Mouse (Mus musculus) NIH3T3 (cell line): ENCODE measurements around the gene Ros1.
A peak's percentile ranks its signal among the peaks of the same experiment; 100 is the strongest.

ENCODE experiments used
- DNase-seq: peaks from one replicate; pipeline ENCODE4 v3.0.0-alpha.2; 2012; ENCODE audit warnings: low read depth

The Ros1 gene

DNA sequence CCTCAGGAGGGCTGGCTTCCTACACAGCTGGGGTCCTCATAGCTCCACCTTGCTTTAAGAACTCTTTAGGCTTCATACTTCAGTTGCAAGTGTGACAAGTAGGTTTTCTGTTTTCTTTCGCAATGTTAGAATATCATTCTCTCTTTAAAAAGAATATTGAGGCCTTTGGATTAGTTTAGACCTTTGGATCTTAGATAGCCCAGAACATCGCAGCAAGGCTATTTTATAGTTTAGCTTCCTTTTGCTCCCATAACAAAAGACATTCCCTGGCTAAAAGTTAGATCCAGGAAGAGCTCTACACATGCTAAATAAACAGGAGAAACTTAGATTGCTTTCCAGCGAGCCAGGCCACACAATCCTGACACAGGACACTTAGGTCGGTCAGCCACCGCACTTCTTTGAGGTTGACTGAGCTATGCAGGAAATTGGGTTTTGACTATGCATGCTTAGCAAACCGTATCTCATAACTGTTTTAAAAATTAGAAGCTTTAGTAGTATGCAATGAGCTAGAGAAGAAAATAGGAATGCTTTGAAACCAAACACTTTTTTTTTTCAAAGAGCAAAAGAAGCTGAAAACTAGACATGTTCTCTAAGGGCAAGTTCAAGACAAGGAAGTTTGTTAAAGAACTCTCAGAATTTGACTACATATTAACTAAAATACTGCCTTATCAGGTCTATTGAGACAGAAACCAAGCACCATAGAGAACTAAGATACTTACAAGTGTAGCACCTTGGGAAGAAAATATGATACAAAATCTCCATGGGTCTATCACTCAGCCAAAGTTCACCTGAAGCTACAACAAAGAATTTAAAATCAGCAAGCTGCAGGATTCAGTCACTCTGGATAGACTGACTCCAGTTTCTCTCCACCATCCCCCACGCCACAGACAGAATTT is at the start of gene Ros1:
Gene Ros1, minus strand, starts transcription at position 288 of the 896 bp plus-strand sequence.
- no peak for DNase-seq

DNA sequence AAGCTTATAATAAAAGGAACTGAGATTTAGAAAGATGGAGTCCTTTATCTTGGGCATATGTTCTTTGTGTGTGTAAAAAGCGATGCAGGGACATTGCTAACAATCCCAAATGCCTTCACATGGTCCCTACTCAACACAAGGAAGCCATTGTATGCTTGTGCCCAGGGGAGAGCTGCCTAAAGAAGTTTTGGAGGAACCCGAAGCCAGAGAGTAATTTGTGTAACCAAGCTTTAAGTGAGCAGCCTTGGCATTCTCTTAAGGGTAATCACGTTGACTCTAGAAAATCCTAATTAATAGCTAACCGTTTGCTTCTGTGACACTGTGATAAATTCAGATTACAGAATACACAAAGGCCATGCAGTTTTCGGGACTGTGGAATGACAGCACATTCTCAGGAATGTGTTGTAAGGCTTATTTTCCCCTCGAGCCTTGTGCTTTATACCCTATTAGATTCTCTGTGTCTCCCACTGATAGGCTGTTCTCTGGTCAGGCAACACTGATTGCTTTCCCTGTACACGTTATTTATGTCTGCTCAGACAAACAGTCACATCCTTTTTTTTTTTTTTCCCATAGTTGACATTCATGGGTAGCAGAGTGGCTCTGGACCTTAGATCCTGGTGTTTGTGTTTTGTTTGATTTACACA is 47.8 kb upstream of the Ros1 start:
- DNase-seq, result no peak

DNA sequence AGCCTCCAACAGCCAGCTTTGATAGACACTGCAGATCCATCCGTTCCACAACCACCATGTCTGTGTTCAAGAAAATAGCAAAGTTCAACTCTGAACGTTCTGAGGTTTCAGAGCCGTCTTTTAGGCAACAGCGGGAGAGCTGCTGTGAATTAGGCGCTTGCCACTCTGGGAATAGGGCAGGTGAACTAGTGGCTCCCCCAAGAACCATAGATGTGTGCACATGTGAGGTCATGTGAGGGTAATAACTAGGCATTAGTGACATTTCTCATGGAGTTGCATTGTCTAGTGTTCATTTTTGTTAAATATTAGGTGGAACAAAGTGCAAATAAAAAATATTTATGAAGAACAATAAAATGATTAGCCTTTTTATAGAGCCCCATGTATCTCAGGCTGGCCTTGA is 47.0 kb upstream of the Ros1 start:
- no peak for DNase-seq

DNA sequence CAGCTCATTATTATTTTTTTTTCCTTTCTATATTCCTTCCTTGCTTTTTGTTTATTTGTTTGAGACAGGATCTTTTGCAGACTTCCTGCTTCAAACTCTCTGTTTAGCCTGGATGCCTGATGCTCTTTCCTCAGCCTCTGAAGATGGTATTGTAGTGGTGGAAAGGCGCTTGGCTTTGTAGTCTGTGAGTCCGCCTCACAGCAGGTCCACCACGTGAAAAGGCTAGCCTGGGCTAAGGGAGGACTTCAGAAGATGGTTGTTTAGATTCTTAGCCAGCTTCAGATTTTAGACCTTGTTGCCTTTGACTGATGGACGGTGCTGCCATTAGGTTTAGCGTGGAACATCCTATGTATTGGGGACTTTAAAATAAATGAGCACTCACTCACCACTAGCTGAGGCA is 40.4 kb upstream of the Ros1 start:
- DNase-seq, result no peak

DNA sequence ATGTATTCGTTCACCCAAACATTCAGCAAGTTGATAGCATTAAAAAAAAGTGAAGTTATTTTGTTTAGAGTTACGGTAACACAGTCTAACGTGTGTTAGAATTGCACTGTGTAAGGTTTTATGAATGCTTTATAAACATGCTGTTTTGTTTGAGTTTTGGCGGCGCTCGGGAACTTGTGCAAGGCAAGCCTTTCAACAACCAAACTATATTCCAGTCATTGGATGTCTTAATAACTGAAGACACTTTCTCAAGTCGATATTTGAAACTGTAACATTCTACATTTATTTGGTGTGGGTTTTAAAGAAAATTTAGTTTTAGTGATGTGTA is 39.6 kb upstream of the Ros1 start:
- DNase-seq, result peak; percentile 63

DNA sequence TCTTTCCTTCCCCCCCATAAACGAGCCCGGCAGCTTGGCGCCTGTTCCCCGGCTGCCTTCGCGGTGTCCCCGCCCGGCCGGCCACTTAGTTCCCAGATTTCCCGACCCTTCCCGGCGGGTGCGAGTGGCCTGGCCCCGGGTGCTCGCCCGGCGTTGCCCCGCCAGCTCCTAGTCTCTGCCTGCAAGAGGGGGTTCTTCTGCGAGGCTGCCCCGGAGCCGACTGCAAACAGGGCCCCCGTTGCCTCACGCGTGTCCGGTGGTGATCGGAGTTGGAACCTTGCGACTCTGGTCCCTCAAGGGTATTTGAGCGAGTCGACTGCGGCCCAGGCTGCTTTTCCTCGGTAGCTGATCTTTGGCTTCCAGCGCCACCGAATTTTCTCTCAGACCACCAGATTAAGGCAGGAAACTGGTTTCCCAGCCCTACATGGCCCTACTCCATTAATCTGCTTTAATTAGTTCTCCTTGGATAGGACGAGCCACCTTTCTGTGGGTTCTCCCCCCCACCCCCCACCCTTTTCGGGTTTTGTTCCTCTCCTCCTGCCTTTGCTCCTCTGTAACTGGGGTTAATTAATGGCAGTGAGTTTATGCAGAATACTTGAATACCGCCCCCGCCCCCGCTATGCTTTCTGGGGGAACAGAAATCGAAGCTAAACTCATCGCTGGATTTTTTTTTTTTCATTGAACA is 39.1 kb upstream of the Ros1 start:
- DNase-seq, result no peak

DNA sequence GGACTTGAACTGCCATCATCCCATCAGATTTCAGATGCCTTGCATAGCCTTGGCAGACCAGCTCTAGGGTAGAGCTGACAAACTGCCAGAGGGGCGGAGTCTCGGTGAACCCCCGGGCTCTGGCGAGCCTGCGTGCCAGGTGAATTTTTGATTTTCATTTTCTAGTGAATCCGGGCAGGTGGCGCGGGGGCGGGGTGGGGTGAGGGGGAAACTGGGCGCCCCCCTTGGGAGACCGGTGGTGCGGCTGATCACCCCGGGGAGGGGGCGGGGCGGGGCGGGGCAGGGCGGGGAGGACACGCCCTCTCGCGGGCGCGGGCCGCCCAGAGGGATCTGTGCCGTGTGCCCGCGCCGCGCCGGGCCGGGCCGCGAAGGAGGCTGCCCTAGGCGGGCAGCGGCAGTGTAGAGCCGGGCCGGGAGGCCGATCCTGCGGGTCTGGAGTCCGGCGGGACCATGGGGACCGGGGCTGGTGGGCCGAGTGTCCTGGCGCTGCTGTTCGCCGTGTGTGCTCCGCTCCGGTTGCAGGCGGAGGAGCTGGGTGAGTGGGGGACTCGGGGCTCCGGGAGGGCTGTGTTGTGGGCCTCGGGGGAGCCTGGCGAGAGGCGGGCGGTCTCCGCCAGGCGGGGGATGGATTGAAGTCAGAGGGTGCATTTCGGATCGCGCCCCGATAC is 38.4 kb upstream of the Ros1 start, which contains the start of gene Dcbld1:
Gene Dcbld1, plus strand, starts transcription at position 319 of the 668 bp plus-strand sequence.
- peak; percentile 82 for DNase-seq

DNA sequence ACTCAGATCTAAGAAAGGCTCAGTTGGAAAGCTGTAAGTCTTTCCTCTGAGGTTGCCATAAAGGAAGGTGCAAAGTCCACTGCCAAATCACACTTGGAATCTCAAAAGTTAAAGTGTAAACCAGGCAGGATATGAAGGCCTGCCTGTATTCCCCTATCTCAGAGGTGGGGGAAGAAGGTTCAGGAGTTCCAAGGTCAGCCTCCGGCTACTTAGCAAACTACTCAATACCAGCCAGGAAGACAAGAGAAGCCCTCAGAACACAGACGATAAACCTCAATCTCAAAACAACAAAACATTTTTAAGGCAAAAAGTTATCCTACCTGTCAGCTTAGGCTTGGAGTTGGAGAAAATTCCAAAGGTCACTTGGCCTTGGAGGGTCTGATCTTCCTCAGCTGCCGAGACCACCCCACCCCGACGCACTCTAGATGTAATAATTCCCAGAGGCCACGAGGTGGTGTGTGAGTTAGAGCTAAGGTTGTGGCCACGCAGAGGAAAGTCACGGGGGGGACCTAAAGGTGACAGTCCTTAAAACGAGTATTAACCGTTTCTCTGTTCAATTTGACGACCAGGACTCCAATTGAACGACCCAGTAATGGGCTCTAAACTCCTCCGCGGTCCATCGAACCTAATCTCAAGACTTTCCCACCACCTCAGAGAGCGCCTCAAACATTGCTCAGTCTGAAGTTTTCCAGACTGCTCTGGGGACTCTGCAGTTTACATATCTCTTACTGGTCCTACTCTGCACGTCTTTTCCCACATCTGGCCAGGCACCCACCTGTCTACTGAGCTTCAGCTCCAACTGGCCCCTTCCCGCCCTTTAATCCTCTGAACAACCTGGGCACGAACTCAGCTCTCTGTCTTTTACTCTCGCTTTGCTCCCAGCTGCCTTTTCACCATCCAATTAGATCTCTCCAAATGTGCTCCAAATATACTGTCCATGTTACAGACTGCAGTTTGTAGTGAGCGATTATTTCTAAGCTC is 37.4 kb upstream of the Ros1 start:
- DNase-seq, result no peak

DNA sequence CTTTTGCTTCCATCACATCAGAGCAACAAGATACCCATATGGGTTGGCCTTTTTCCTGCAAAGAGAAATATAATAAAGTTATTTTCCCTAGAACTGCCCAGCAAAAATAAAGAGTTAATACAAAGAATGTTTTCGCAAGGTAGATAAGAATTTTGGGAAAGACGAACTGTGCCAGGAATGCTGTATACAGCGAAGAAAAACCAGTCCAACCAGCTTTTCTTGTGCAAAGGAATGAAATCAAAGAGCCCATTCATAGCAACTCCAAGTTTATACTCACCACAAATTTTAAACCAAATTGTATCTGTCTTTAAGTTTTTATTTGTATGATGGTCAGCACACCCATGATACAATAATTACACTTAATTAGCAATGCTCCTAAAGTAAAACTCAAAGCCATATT is 24.6 kb upstream of the Ros1 start:
- DNase-seq, result no peak

DNA sequence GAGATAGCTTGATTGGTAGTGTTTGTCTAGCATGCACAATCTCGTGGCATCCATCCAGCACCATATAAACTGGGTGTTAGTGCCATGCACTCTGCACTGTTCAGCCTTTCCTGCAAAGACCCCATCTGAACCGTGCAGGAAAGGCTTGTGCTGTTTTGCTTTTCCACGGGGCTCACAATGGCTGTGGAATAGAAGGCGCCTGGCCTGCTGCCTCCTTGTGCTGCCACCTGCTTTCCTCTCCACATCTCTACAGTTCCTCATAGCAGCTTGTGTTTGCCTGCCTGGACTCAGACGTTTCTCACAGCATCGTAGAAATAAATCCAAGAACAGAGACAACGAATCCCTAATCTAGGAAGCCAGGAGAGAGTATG is 22.5 kb upstream of the Ros1 start:
- no peak for DNase-seq

DNA sequence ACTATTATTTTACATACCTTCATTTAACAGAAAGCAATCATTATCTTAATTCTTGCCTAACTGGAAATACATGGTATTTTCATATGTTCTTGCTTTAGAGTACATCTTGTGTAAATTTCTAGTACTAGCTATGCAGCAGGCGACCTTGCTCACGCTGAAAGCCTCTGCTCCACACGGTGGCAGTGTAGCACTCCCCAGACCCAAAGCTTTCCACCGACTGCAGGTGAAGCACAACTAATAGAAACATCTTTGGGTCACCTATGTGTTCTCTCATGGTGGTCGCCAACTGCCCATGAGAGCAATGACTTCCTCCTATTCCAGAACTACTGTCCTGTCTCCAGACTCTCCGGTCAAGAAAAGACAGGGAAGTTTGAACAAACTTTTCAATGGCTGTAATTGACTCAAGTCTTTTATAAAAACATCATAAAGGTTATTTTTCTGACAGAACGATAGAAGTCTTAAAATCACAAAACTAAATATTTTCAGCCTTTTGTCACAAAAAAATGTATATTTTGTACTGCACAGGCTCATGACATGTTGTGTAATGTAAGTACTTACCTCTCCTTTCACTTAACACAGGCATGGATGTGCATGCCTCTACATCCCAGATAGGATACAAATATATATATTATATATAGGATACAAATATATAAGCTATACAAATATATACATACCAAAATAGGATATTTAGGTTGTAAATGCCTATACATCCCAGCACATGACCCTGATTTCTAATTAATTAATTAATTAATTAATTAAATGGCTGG is 21.9 kb upstream of the Ros1 start:
- DNase-seq, result peak; percentile 76

DNA sequence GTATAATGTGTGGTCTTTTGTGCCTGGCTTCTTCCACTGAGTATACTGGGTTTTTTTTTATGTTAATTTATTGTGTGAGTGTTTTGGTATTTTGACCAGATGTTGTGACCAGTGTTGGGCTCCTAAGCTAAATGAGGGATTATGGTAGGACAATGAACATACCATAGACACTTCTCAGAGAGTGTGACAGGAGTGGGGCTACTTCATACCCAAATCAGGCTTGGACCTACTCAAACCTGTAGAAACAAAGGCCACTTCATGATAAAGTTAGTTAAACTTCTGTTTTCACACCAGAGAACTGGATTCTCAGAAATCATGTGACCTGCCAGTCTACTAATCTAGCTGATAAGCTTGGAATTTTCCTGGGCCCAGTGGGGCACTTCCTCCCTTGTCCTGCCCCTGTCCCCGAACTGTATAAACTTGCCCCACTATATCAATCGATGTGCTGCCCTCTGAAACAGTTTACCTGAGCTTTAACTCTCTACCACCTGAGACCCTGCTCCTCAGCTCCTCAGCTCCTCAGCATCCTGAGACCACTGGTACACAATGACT is 20.3 kb upstream of the Ros1 start:
- DNase-seq, result no peak

DNA sequence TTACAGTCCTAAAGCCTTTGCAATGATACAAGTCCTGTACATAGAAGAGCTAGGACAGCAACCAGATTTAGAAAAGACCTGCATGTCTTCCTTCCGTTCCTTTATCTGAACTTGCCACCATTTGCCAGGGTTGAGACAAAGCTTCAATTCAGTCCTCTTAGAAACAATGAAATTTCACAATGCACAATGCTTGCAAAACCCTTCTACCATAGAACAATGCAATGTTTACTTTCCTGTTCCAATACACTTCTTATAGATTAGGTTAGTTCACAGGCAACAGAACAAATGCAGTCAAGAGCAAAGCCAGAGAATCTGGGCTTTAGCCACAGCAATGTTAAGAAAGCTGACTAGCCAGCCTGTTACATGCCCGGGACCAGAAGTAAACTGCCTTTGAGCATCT is 9.0 kb upstream of the Ros1 start:
- no peak for DNase-seq

DNA sequence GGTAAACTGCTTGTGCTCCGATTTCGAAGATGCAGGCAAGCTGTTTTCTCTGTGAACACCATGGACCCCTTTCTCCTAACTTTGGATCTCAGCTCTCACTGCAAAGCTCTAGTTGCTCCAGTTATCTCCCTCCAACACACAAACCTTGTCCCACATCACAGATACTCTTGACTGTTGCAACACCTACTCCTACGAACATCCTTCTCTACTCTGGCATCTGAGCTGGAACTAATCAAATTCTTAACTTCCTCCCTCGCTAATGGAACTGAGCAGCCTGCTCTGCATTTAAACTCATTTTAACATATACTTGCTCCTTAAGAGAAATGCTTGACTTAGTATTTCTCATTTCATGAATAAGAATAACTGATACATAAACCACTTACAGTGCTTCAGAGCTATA is 9.1 kb downstream of the Ros1 start:
- DNase-seq, result no peak

DNA sequence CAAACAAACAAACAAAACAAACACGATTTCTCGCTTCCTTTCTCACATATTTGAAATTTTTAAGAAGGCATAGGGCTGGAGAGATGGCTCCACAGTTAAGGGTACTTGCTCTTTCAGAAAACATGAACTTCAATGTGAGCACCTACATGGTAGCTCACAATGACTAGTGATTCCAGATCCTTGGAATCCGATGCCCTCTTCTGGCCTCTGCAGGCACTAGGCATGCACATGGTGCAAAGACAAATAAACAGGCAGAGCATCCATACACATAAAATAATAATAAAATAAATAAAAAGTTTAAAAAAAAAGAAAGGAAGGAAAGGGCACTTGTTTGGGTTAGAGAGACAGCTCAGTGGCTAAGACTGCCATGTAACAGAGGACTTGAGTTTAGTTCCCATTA is 12.2 kb downstream of the Ros1 start:
- peak; percentile 24 for DNase-seq

DNA sequence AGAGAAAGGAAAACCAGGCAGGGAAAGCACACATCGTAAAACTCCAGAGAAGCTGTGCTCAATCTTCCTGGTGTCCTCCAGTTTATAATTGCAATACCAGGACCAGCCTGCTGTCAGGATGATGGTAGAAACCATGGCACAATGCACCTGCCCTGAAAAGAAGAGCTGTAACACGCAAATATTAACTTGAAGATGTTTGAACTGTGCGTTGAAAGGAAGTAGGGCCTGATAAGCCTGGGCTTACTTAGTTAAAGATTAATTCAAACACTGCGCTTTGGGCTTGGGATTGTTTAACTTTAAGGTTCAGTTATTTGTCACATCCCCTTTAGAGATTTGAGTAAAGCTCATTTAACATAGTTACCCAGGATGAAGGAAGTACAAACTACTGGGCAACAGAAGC is 20.7 kb downstream of the Ros1 start:
- DNase-seq, result no peak

DNA sequence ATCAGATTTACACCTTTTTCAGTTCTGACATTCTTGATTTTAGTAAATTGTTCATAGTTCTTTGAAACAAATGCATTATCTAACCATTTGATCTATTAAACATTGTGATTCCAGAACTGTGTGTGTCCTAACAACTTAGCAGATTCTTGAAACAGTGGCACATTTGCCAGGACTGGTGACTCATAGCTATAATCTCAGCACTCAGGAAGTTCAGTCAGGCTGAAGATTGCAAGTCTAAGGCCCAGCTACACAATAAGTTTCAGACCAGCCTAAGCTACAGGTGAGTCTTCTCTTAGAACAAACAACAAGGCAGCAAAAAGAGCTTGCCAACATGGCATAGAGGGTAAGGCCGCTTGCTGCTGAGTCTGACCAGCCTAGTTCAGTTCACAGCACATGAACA is 24.6 kb downstream of the Ros1 start:
- DNase-seq, result peak; percentile 32

DNA sequence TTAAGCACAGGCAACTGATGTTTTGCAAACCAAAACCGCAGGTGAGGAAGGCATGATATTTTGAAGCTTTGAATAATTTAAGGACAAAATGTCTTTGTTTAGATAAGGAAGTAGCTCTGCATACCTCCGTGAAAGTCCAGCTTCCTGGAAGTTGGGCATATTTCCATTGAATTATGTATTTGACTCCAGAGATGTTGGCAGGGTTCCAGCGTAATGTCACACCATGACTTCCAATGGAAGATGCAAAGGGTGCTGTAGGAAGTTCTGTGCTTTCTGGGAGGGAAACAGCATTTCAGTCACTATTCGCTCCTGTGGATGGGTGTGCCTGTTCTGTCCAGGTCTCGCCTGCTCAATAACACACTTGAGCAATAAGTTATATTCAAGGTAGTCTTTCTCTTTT is 25.2 kb downstream of the Ros1 start:
- DNase-seq, result peak; percentile 9

DNA sequence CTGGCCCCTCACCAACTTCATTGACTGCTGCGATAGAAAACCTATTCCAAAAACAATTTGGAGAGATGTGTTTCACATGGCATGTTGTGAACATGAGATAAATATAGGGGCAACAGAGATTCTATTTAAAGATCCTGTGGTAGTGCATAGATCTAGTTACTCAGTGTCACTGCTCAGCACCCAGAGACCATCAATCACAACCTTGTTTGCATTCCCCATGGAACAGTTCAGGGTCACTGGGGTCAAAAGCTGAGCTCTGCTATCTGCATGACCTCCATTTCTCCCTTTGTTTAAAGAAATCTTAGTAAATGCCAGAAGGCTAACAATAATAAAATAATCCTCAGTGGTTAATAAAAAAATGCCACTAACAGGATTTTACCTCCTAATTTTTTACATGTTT is 29.7 kb downstream of the Ros1 start:
- no peak for DNase-seq

DNA sequence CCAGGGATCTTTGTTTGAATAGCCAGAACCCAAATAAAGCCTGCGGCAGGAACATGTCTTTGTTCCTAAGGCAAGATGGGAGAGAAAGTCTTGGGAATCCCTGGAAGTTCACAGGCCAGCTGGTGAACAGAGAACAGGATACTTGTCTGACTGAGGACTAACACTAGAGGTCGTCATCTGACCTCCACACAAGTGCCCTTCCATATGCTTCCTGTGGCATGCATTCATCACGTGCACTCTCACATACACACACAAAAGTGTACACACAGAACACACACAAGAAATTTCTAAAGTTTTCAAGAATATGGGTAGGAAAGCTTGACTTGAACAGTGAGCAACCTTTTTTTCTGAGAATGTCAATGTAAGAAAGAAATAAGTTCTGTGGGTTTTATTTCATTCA is 34.4 kb downstream of the Ros1 start:
- DNase-seq, result no peak
